Mouse (Mus musculus) lung, adult 18-20 months (tissue): ENCODE measurements at regions not wholly inside any gene's neighbourhood (a gene's known extent, or its start where the extent isn't known, plus 50 kb on each side); places are given as distances from the start of the nearest gene placed in this dataset.
"Not testable (repeated sequence)": the region's sequence is repeated elsewhere in the genome, so short reads cannot be mapped to it uniquely, and the experiment has no call there.

ENCODE experiments used
- DNase-seq, 2 experiments: peaks; one replicate each; pipeline ENCODE4 v3.0.0; 2022; ENCODE audit warnings: mixed read lengths in 2 of 2

DNA sequence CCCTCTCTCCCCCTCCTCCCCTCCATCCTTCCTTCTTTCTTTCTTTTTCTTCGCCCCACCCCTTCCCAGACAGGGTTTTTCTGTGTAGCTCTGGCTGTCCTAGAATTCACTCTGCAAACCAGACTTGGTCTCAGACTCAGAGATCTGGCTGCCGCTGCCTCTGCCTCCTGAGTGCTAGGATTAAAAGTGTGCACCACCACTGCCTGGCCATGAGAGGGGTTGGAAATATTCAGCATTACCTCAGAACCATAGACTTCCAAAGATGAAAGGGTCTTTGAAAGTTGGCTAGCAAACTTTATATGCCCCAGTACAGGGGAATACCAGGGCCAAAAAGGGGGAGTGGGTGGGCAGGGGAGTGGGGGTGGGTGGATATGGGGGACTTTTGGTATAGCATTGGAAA lies 122.7 kb upstream of the Pfn2 start:
- not testable (repeated sequence) for DNase-seq

- DNase-seq: no peak
These were observed 124.8 kb upstream of the Pfn2 start for GRCm38 (mm10) chr3:57972469-57973245.

DNA sequence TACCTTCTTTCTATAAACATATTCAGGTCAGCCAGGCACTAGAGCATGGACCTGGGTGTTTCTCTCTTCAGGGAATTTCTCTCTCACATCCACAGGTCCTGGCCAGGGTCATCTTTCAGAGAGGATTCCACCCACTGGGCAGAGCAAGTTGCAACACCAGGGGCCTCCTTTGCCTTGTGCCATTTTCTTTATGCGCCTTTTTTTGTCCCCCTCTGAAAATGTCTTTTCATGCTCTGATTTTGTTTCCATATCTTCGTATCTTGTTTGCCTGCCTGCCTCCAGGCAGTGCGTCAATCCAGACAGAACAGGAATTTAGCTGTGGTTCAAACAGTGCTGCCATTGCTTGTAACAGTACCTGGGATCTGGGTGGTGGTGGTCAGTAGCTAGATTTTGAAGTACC lies 125.7 kb upstream of the Pfn2 start:
- no peak for DNase-seq

DNA sequence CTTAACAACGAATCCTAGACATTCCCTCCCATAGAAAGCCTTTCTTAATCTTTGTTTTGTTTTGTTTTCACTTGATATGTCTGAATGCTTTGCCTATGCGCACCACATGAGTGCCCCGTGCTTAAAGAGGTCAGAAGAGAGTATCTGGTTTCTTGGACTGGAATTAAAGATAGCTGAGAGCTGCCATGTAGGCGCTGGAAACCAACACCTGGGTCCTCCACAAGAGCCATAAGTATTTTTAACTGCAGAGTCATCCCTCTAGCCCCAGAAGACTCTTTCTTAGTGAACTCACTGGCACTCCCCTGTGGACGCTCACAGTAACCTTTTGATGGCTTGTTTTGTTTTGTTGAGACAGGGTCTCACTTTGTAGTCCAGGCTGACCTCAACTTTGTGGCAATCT lies 127.5 kb upstream of the Pfn2 start:
- no peak for DNase-seq

DNA sequence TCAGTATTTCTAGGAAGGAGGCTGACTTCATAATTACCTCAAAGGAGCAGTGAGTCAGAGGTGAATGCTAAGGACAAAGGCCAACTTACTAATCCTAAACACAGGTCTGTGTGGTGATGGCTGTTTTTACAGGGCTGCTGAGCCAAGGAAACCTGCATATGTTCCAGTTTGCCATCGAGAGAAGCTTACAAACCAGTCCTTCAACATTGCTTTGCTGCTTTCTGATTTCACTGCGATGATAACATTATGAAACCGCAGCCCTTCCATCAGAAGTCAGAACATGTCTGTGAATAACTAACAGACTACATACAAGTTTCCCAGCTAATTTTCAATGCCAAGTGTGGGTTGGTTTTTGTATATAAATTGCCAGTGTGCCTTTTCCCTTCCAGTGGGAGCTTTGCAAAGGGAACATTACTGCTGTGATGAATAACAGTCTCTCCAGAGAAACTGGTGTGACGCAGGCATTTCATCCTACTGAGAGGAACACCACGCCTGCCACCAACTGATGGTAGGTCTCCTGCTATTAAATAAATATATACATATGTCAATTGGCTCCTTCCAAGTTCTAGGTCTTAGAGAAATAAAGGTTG lies 128.9 kb upstream of the Pfn2 start:
- DNase-seq: no peak

- peak in 1 of 2 experiments; percentile 3 for DNase-seq
These were observed 140.3 kb upstream of the Pfn2 start for GRCm38 (mm10) chr3:57988175-57988574.

DNA sequence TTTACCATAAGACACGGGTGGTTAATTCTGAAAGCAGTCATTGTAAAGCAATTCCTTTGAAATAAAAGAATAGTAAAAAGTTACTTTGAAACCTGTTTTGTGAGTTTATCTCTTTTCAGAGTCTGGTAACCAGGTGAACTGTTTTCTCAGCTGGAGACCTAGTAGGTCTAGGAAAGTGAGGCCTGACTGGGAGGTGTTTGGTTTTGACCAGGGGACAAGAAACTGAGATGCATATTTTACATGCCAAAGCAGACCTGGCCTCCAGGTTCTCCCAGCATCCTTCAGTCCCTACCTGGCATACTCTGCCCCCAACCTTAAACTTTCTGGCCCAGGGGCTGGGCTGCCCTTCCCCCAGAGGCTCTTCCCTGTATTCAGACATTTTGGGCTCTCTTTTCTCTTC lies 142.9 kb upstream of the Pfn2 start:
- DNase-seq: no peak

DNA sequence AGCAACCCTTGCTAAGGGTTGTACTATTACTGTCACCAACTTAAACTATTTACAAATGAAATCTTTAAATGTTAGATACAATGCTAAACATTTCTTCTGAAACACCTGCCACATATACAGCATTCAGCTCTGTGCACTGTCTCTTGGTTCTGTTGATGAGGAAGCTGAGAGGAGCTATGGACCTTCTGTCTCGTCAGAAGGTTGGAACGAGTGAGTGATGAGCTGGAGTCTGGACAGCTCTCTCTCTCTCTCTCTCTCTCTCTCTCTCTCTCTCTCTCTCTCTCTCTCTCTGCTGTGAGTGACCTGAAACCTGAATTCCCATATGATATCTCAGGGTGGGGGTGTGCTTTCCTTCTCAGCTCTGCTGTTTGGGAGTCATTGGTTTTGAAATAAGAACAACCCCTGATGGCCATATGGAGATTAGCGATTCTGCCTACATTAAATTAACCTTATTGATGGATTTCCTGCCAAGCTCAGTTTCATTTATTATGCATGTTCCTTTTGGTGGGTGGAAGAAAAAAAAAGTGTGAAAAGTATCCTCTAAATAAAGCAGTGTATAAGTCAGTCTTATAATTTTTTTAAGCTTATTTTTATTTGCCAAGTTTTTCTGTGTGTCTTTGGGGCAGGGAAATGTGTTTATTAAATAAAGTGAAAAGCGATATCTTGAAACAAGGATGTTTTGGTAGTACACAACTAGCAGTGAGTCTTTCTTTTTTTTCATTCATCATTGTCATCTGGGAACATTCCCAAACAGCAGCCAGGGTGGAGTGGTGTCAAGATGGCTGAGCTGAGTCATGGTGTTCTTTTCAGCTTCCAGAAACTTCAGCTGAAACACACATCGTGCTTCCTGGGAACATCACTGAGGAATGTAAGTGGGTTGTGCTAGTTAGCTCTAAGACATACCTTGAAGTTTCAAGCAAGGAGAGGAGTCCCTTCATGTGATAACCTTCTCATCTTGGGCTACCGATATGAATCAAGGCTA lies 150.5 kb upstream of the Pfn2 start:
- DNase-seq: no peak

- peak; percentile 3 to 19 for DNase-seq
These were observed 155.1 kb upstream of the Pfn2 start for GRCm38 (mm10) chr3:58002792-58003574.

- DNase-seq: no peak
These were observed 177.0 kb upstream of the Pfn2 start for GRCm38 (mm10) chr3:58024750-58025392.

- DNase-seq: no peak
These were observed 201.7 kb upstream of the Pfn2 start for GRCm38 (mm10) chr3:58049618-58050017.

DNA sequence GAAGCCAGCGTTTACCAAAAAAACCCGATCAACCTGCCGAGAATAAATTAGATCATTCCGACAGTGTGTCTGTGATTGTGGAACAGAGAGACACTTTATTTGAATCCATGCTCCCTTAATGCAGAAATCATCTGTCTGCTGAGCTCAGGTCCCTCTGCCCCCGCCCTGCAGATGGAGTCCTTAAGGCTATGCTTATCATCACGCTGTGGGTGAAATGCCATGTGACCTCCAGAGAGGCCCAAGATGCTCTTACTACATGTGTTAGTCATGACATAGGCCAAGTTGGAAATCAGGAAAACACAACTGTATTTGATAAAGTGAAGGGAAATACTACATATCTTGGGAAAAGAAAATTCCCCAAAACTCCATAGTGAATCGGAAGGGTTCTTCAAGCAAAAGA lies 206.8 kb upstream of the Pfn2 start:
- DNase-seq: no peak

- no peak for DNase-seq
These were observed 207.3 kb upstream of the Pfn2 start for GRCm38 (mm10) chr3:58055181-58055580.

- peak; percentile 13 to 35 for DNase-seq
These were observed 208.5 kb upstream of the Pfn2 start for GRCm38 (mm10) chr3:58056191-58057063.

DNA sequence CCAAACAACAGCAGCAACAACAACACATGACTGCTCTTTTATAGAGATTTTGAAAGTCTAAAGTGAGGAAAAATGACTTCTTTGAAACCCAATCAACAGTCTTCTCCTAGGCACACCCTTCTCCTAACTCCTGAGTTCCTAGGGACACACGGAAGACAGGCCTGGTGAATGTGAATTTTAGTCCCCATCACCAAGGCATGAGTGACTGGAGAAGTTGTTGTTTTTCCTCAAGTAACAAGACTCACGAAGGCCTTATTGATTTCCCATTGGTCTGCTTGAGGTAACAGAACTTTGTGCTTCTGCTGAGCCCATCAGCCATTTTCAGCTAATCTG lies 209.2 kb upstream of the Pfn2 start:
- no peak for DNase-seq

- no peak for DNase-seq
These were observed 210.3 kb upstream of the Pfn2 start for GRCm38 (mm10) chr3:58058134-58058533.

DNA sequence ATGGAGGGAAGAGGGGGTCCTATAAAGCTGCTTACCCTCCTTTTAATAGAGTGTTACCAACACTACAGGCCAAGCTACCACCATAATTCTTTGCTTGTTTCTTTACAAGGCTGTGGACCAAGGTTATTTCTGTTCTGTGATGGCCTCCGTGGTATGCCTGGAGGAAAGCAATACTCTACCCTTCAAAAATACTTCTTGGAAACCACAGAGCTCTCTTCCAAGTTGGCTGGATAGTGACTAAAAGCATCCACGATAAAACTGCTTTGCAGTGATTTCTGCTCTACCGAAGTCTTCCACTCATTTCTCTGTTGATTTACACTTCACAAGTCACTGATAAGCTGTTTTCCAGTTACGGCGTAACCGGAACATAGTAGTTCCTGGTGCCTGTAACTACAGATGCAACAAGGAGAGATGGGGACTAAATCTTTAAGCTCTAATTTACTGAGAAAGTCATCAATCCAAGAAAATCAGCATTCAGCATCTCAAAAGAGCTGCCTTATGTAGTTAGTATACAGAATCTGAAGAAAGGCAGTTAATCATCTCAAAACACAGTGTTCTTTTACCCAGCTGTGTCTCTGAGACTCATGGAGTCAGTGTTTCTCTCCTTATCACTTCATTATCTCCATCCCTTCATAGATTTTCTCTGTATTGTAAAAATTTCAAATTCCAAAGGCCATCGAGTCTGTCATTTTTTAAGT lies 216.1 kb upstream of the Pfn2 start:
- DNase-seq: no peak

DNA sequence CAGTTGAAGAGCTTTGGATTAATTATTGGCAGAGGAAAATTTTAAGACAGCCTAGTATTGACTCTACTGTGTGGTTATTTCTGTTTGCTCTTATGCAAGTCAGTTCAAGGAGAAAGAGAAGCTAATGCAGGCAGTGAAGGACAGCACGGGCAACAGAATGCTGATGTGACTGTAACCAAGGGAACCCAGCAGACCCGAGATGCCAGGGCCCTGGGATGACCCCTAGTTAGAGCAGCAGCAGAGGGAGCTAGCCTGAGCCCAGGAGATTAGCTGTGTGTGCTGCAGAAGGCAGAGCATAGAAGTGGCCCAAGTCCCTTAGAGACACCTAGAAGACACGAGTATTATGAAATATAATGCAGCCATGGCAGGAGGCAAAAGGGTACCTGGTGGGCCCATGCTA lies 223.7 kb upstream of the Pfn2 start:
- DNase-seq: no peak

GRCm38 (mm10) chr3:58072230-58072839 lies 224.5 kb upstream of the Pfn2 start:
- DNase-seq: no peak
